Mouse (Mus musculus) limb, embryonic 11.5 days (tissue): ENCODE measurements around the gene Dlgap1. TPM values are rescaled to one million over a fixed set of nuclear protein-coding genes. Genes with fewer than 3 reads are reported as not detected.

Experiments used
- ATAC-seq: fragments of 200-750 bp; cut with Nextera tagmentation; 2 replicates; pipeline ENCODE4 v1.8.0; 2017; ENCODE audit warnings: low read depth; ENCODE audit not compliant: insufficient number of reproducible peaks, low FRiP score, low TSS enrichment
- DNase-seq: peaks from one replicate; pipeline ENCODE4 v3.0.0-alpha.2; 2015; ENCODE audit warnings: low spot score
- H3K27ac ChIP-seq: fragments of 300-500 bp; sonication (generic); replicated peaks from 2 replicates; pipeline ENCODE4 v1.5.1; 2014; ENCODE audit warnings: low read depth, mild to moderate bottlenecking, low read length
- H3K27me3 ChIP-seq: fragments of 300-500 bp; sonication (generic); 2 replicates; pipeline ENCODE4 v1.6.1; 2014; ENCODE audit warnings: mild to moderate bottlenecking, low read length, mixed read lengths; ENCODE audit not compliant: control insufficient read depth, insufficient read depth
- H3K36me3 ChIP-seq: fragments of 300-500 bp; sonication (generic); 2 replicates; pipeline ENCODE4 v1.6.1; 2014; ENCODE audit warnings: mild to moderate bottlenecking, low read length, moderate library complexity, mixed read lengths; ENCODE audit not compliant: control insufficient read depth, insufficient read depth
- H3K4me1 ChIP-seq: fragments of 300-500 bp; sonication (generic); 2 replicates; pipeline ENCODE4 v1.6.1; 2014; ENCODE audit warnings: low read length, mixed read lengths; ENCODE audit not compliant: control insufficient read depth, insufficient read depth
- H3K4me2 ChIP-seq: fragments of 300-500 bp; sonication (generic); 2 replicates; pipeline ENCODE4 v1.6.1; 2014; ENCODE audit warnings: low read depth, mild to moderate bottlenecking, moderate library complexity; ENCODE audit not compliant: severe bottlenecking
- H3K4me3 ChIP-seq: fragments of 300-500 bp; sonication (generic); 2 replicates; pipeline ENCODE4 v1.5.1; 2014; ENCODE audit warnings: low read depth, low read length
- H3K9ac ChIP-seq: fragments of 300-500 bp; sonication (generic); 2 replicates; pipeline ENCODE4 v1.6.1; 2014; ENCODE audit warnings: mild to moderate bottlenecking, low read length
- H3K9me3 ChIP-seq: fragments of 300-500 bp; sonication (generic); 2 replicates; pipeline ENCODE4 v1.6.1; 2016; ENCODE audit warnings: low read length; ENCODE audit not compliant: control insufficient read depth
- WGBS: fragments of 180-500 bp; shearing (Covaris S2); extraction: QIAGEN DNeasy Blood & Tissue Kit; methylation state at CpG from one replicate; pipeline ENCODE4 v1.1.7; 2014; 5-methylcytosine and 5-hydroxymethylcytosine counted together
- polyA plus RNA-seq: library from polyadenylated mRNA; unstranded; fragments of >200 nt; fragmentation: Nextera tagmentation; extraction: Ambion mirVana; gene quantifications from 2 replicates; pipeline ENCODE4 v1.2.1, GENCODE M21; 2014

Dlgap1 gene
- polyA plus RNA-seq, 1 experiment from 2014 or later, result 0.65 TPM

DNA sequence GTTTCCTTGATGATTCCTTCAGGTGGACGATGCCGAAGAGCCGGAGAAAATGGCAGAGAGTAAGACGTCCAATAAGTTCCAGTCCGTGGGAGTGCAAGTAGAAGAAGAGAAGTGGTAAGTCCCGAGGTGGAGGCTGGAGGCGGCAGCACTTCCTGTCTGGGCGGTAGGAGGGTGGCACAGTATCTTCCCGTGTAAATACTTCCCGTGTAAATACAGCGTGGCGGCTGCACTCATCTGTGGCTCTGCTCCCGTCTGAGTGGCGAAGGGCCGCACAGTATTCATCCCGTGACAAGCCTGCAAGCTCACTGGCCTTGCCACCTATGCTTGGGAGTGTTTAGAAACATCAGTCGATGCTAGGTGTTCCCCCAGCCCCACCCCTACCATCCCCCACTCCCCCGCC lies 797.1 kb downstream of the Dlgap1 start:
- Histone ChIP-seq H3K4me2 (no peak overlapping the region), H3K27me3 (no peaks in the 10 kb centered on the region), H3K36me3 (no peaks in the 10 kb centered on the region), H3K9ac (no peak overlapping the region), H3K9me3 (no peaks in the 10 kb centered on the region), H3K4me1 (no peaks in the 10 kb centered on the region), H3K4me3 (no peak overlapping the region), H3K27ac (no peak overlapping the region)
- DNase-seq (no peak), ATAC-seq (no peak)
- WGBS, result 87% methylated on average over 18 of the region's 18 CpGs

DNA sequence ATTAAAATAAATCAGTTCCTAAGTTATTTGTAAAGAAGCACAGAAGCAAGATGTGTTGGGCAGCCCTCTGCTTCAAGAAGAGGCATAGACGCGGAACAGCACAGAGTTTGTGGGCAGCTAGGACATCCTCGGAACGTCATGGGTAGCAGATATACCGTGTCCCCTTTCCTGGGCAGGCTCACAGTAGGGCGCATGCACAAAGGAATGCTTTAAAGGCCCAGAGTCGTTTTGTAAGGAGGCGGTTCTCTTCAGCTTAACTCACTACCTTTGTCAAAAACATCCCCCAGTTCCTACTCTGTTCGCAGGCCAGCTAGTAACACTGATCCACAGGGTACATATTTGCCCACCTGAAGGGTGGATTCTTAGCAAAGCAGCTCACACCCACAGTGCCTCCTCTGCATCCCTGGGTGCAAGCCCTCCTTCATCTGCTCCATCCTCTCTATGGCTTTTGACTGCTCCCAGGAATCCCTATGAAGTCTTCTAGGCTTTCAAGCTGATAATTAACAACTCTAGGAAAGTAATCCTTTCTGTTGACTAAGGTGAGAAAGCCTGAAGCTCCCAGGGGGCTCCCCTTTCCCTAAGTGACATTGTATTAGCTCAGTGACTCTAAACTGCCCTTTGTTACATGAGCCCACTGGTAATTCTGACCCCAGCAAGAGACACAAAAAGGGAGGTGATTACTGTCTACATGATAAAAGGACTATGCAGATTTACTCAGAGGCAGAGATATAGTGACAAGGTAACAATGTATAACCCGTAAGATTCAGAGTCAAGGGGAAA lies 803.4 kb downstream of the Dlgap1 start:
- Histone ChIP-seq H3K27ac (no peak overlapping the region), H3K9ac (no peak overlapping the region), H3K9me3 (no peaks in the 10 kb centered on the region), H3K4me2 (no peak overlapping the region), H3K4me3 (no peak overlapping the region), H3K27me3 (no peaks in the 10 kb centered on the region), H3K36me3 (no peaks in the 10 kb centered on the region), H3K4me1 (no peaks in the 10 kb centered on the region)
- 9% methylated on average over 10 of the region's 10 CpGs for WGBS
- DNase-seq, result no peak
- ATAC-seq, result no peak

DNA sequence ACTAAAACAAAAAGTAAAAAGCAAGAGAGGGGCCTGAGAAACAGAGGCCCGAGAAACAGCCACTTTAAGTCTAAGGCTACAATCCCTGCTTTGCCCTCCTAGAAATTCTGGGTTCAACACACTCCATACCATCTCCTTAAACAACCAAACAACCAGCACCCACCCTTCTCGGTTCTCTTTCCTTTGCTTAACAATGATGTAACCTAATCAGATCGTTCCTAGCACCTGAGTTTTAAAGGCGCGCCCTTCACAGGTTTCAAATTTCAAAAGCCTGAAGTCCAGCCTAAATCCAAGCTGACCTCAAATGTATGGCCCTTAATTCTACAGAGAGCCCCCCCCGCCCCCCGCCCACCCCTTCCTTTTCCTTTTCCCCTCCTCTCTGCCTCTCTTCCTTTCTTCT lies 810.9 kb downstream of the Dlgap1 start:
- Histone ChIP-seq H3K4me3 (no peak overlapping the region), H3K9ac (no peak overlapping the region), H3K9me3 (no peaks in the 10 kb centered on the region), H3K27me3 (no peaks in the 10 kb centered on the region), H3K27ac (no peak overlapping the region), H3K4me1 (0 out of 2 replicates have a peak, but pooled peaks cover 7% of the 10 kb centered on the region), H3K4me2 (no peak overlapping the region), H3K36me3 (no peaks in the 10 kb centered on the region)
- 12% methylated on average over 7 of the region's 7 CpGs for WGBS
- DNase-seq, result no peak
- ATAC-seq, result no peak

DNA sequence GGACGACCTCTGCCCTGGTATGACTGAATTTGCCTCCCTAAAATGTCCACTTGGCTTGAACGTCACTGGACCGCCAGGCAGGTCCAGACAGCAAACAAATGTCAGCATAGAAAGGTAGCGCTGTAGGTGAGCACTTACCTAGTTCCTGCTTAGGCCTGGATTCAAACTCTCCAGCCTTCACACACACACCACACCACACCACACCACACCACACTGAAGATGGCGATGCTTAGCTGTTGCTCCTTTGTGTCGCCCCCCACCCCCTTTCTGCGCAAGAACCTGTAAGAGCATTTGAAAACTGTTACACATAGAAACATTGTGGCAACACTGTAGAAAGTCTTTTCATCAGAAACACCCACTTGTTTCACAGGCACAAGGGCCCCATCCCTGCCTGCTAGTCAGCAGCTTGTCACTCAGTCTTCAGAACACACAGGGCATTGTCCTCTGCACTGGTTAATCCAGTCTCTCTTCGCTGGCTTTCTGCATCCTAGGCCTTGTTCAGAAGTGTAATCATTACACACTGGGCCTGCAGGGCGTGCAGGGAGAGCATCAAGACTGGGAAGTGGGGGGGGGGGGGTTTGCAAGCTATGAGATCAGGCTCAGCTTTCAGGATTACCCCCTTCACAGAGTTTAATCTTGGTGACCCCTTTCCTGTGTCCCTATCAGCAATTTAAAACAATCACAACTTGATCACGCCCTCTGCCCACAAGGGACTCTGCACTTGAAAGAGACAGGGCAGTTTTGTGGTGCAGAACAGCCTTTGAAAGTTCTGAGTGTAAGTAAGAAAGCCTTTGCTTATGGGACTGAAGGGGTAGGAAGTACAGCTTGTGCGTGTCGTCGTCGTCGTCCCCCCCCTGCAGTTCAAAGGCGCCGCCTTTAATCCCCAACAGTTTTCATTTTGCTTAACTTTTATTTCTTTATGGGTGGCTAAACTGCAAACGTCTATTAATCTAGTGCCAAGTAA lies 812.1 kb downstream of the Dlgap1 start:
- no peak overlapping the region for H3K27ac ChIP-seq
- H3K4me1 ChIP-seq, result 0 out of 2 replicates have a peak, but pooled peaks cover 7% of the 10 kb centered on the region
- H3K4me2 ChIP-seq, result no peak overlapping the region
- no peak overlapping the region for H3K4me3 ChIP-seq
- no peak for ATAC-seq
- no peaks in the 10 kb centered on the region for H3K27me3 ChIP-seq
- H3K9ac ChIP-seq, result no peak overlapping the region
- DNase-seq, result no peak
- H3K9me3 ChIP-seq, result no peaks in the 10 kb centered on the region
- 41% methylated on average over 17 of the region's 18 CpGs for WGBS
- H3K36me3 ChIP-seq, result no peaks in the 10 kb centered on the region

DNA sequence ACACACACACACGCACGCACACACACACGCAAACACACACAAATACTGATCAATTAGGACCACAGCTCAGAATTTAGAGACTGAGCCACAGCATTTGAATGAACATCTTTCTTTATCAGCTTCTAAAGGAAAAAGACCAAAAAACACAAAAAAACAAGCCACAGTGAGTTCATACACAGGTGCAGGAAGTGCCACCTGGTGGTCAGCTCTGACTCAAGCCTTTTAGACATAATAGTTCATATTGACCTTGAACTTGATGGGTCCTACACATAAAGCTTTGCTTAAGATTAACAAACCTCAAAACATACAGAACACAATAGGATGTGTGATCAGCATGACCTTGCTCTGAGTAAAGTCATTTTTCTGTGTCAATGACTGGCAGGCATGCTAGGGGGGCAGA lies 814.4 kb downstream of the Dlgap1 start:
- ATAC-seq, result no peak
- H3K27ac ChIP-seq, result no peak overlapping the region
- WGBS, result 82% methylated on average over 3 of the region's 3 CpGs

DNA sequence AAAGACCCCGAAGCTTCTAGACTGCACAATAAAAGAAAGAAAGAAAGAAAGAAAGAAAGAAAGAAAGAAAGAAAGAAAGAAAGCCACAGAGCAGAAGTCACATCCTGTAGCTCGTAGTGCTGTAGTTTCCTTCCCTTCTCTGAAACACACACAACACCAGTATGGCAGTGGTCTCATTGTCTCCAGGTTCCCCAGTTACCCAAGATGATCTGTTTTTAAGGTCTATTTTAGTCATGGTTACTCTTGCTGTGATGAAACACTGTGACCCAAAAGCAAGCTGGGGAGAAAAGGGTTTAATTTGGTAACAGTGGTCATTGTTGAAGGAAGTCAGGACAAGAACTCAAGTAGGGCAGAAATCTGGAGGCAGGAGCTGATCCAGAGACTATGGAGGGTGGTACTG lies 818.5 kb downstream of the Dlgap1 start:
- H3K27me3 ChIP-seq, result no peaks in the 10 kb centered on the region
- no peak for ATAC-seq
- no peaks in the 10 kb centered on the region for H3K36me3 ChIP-seq
- H3K27ac ChIP-seq, result no peak overlapping the region
- 93% methylated on average over 2 of the region's 2 CpGs for whole genome bisulfite sequencing
- H3K4me2 ChIP-seq, result no peak overlapping the region
- no peaks in the 10 kb centered on the region for H3K4me1 ChIP-seq
- H3K9ac ChIP-seq, result no peak overlapping the region
- no peak overlapping the region for H3K4me3 ChIP-seq
- DNase-seq, result no peak
- H3K9me3 ChIP-seq, result no peaks in the 10 kb centered on the region

More for the DNA sequence above, 814.4 kb downstream of the Dlgap1 start:
- Histone ChIP-seq H3K36me3 (no peaks in the 10 kb centered on the region), H3K4me1 (0 out of 2 replicates have a peak, but pooled peaks cover 7% of the 10 kb centered on the region), H3K9me3 (no peaks in the 10 kb centered on the region), H3K4me2 (no peak overlapping the region), H3K27me3 (no peaks in the 10 kb centered on the region), H3K9ac (no peak overlapping the region), H3K4me3 (no peak overlapping the region)
- no peak for DNase-seq

DNA sequence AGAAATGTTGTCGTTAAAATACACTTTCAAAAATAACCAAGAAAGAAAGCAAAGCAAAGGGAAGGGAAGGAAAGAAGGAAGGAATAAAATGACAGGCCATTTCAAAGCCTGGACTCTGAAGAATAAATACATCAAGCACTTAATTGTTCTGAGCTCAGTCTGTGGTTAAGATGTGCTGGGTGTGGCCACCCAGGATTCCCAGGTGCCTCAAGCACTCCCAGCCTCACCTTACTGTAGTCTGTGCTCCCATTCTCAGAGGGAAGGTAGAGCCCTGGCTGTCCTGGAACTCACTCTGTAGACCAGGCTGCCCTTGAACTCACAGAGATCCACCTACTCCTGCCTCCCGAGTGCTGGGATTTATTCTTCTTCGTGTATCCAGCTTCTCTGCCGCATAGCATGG lies 821.9 kb downstream of the Dlgap1 start:
- no peak overlapping the region for H3K27ac ChIP-seq
- no peak overlapping the region for H3K4me2 ChIP-seq
- H3K27me3 ChIP-seq, result no peaks in the 10 kb centered on the region
- DNase-seq (no peak), ATAC-seq (no peak)
- H3K4me1 ChIP-seq, result no peaks in the 10 kb centered on the region
- H3K36me3 ChIP-seq, result no peaks in the 10 kb centered on the region
- 92% methylated on average over 4 of the region's 4 CpGs for WGBS
- no peak overlapping the region for H3K4me3 ChIP-seq
- H3K9me3 ChIP-seq, result no peaks in the 10 kb centered on the region
- no peak overlapping the region for H3K9ac ChIP-seq

DNA sequence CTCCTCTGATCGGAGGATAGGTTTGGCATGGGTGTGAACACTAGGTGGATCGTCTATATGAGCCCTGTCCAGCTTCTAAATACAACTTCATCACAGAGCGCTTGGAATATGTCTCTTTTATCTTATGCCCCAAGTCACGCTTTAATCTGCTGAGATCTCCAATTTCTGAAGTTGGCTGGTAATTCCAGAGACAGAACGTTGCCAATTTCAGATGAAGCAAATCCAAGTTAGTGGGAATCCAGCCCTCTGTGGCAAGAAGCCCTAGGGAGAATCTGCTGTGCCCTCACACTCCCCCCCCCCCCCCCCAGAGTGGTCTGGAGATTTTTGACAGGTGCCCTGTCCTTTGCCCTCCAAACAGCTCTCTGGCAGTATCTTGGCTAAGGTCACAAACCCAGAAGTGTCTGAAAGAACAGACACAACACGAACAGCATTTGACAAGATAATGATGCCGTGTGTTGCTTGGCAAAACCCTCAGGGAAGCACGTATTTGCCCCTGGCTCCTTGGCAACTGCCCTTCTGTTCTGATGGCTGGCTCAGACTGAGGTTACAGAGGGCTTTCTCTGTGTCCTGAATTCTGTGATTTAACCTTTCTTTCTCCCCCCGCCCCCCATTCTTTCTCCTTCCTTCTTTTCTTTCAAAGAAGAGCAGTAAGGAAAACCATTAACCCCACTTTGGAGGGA lies 822.9 kb downstream of the Dlgap1 start:
- H3K4me2 ChIP-seq, result no peak overlapping the region

More for the DNA sequence above, 822.9 kb downstream of the Dlgap1 start:
- ATAC-seq (no peak), DNase-seq (no peak)
- Histone ChIP-seq H3K9ac (no peak overlapping the region), H3K27ac (no peak overlapping the region), H3K36me3 (no peaks in the 10 kb centered on the region), H3K4me3 (no peak overlapping the region), H3K9me3 (no peaks in the 10 kb centered on the region), H3K4me1 (no peaks in the 10 kb centered on the region), H3K27me3 (no peaks in the 10 kb centered on the region)
- 89% methylated on average over 9 of the region's 9 CpGs for WGBS
